In genomic region chr17:31775037-31775436, GRCm38 (mm10) we compare ENCODE assay signal across 16 mouse cellular contexts.
"Had no signal": no experiment of that assay in that cellular context is flagged by ENCODE, and none has a peak within 500 bp of the region (broad histone marks: within the 10 kb centered on the region; RNA-seq: fewer than 3 reads in every experiment).

No protein-coding gene starts in this region.

- H3K9me3 ChIP-seq: neural tube, embryonic 15.5 days; stomach, embryonic 15.5 days had no signal

- H3K4me3 ChIP-seq: neural tube, embryonic 12.5 days; neural tube, embryonic 13.5 days; neural tube, embryonic 15.5 days; stomach, embryonic 15.5 days had no signal

- H3K27ac ChIP-seq: neural tube, embryonic 12.5 days; neural tube, embryonic 13.5 days; neural tube, embryonic 15.5 days; stomach, embryonic 15.5 days had no signal

- H3K4me2 ChIP-seq: neural tube, embryonic 12.5 days; neural tube, embryonic 13.5 days; neural tube, embryonic 15.5 days; stomach, embryonic 15.5 days had no signal

- DNase-seq: retina, postnatal 1 day; right cerebral cortex, adult 18-20 months; right cerebral cortex, postnatal 14 days; right cerebral cortex, postnatal 25 days; right cerebral cortex, postnatal 4 days; spleen, adult 18-20 months; thymus, adult 18-20 months; thymus, adult 2 months; thymus, postnatal 14 days; thymus, postnatal 25 days; thymus, postnatal 36 days; thymus, postnatal 4 days had no signal

- H3K27me3 ChIP-seq: neural tube, embryonic 12.5 days; neural tube, embryonic 13.5 days; neural tube, embryonic 15.5 days; stomach, embryonic 15.5 days had no signal

- H3K9ac ChIP-seq: neural tube, embryonic 12.5 days; neural tube, embryonic 13.5 days; neural tube, embryonic 15.5 days; stomach, embryonic 15.5 days had no signal

- H3K36me3 ChIP-seq: neural tube, embryonic 12.5 days; neural tube, embryonic 13.5 days; neural tube, embryonic 15.5 days; stomach, embryonic 15.5 days had no signal
